Mouse (Mus musculus) liver, embryonic 13.5 days (tissue): ENCODE measurements at regions not wholly inside any gene's neighbourhood (a gene's known extent, or its start where the extent isn't known, plus 50 kb on each side); places are given as distances from the start of the nearest gene placed in this dataset.

Source experiments
- ATAC-seq: fragments of 200-750 bp; cut with Nextera tagmentation; 2 replicates; pipeline ENCODE4 v1.8.0; 2017; ENCODE audit warnings: low read depth, mild to moderate bottlenecking, moderate number of reproducible peaks, moderate library complexity
- DNase-seq: peaks from one replicate; pipeline ENCODE4 v3.0.0; 2022
- H3K27ac ChIP-seq: fragments of 300-500 bp; sonication (generic); 2 replicates; pipeline ENCODE4 v1.5.1; 2015; ENCODE audit warnings: moderate library complexity, mild to moderate bottlenecking, inconsistent platforms
- H3K27me3 ChIP-seq: fragments of 300-500 bp; sonication (generic); 2 replicates; pipeline ENCODE4 v1.6.1; 2015; ENCODE audit warnings: mild to moderate bottlenecking, inconsistent platforms
- H3K36me3 ChIP-seq: fragments of 300-500 bp; sonication (generic); 2 replicates; pipeline ENCODE4 v1.6.1; 2015; ENCODE audit warnings: mild to moderate bottlenecking, inconsistent platforms
- H3K4me1 ChIP-seq: fragments of 300-500 bp; sonication (generic); replicated peaks from 2 replicates; pipeline ENCODE4 v1.6.1; 2015; ENCODE audit warnings: inconsistent platforms
- H3K4me2 ChIP-seq: fragments of 300-500 bp; sonication (generic); 2 replicates; pipeline ENCODE4 v1.6.1; 2015; ENCODE audit warnings: inconsistent platforms, mild to moderate bottlenecking, moderate library complexity
- H3K4me3 ChIP-seq: fragments of 300-500 bp; sonication (generic); replicated peaks from 2 replicates; pipeline ENCODE4 v1.5.1; 2015; ENCODE audit warnings: mild to moderate bottlenecking, inconsistent platforms
- H3K9ac ChIP-seq: fragments of 300-500 bp; sonication (generic); 2 replicates; pipeline ENCODE4 v1.6.1; 2015; ENCODE audit warnings: mild to moderate bottlenecking, inconsistent platforms
- H3K9me3 ChIP-seq: fragments of 300-500 bp; sonication (generic); replicated peaks from 2 replicates; pipeline ENCODE4 v1.6.1; 2016; ENCODE audit warnings: inconsistent platforms
- WGBS: fragments of 180-500 bp; shearing (Covaris S2); methylation state at CpG from one replicate; pipeline ENCODE4 v1.1.7; 2015; ENCODE audit not compliant: insufficient replicate concordance; 5-methylcytosine and 5-hydroxymethylcytosine counted together

- no peak overlapping the region for H3K4me2 ChIP-seq
- DNase-seq (no peak), ATAC-seq (no peak)
- H3K27ac ChIP-seq, result no peak overlapping the region
- 62% methylated on average over 2 of the region's 2 CpGs for WGBS
- H3K27me3 ChIP-seq, result no peaks in the 10 kb centered on the region
- no peak overlapping the region for H3K9ac ChIP-seq
- H3K9me3 ChIP-seq, result no peaks in the 10 kb centered on the region
- no peak overlapping the region for H3K4me3 ChIP-seq
- H3K36me3 ChIP-seq, result no peaks in the 10 kb centered on the region
- H3K4me1 ChIP-seq, result no peaks in the 10 kb centered on the region
Measured at GRCm38 (mm10) chr14:97170841-97171240, 651.9 kb upstream of the Klhl1 start.

- H3K27ac ChIP-seq, result no peak overlapping the region
- H3K36me3 ChIP-seq, result no peaks in the 10 kb centered on the region
- DNase-seq, result no peak
- no peaks in the 10 kb centered on the region for H3K4me1 ChIP-seq
- H3K9ac ChIP-seq, result no peak overlapping the region
- H3K27me3 ChIP-seq, result no peaks in the 10 kb centered on the region
- WGBS, result 73% methylated on average over 2 of the region's 2 CpGs
- H3K4me3 ChIP-seq, result no peak overlapping the region
- no peak for ATAC-seq
- H3K9me3 ChIP-seq, result no peaks in the 10 kb centered on the region
- no peak overlapping the region for H3K4me2 ChIP-seq
Measured at GRCm38 (mm10) chr14:97165793-97166192, 646.9 kb upstream of the Klhl1 start.

- no peak overlapping the region for H3K27ac ChIP-seq
- DNase-seq, result no peak
- WGBS, result 76% methylated on average over 9 of the region's 9 CpGs
- H3K27me3 ChIP-seq, result no peaks in the 10 kb centered on the region
- no peak overlapping the region for H3K4me3 ChIP-seq
- H3K9me3 ChIP-seq, result no peaks in the 10 kb centered on the region
- no peak overlapping the region for H3K9ac ChIP-seq
- no peak overlapping the region for H3K4me2 ChIP-seq
- no peaks in the 10 kb centered on the region for H3K4me1 ChIP-seq
- ATAC-seq, result no peak
- no peaks in the 10 kb centered on the region for H3K36me3 ChIP-seq
Measured at GRCm38 (mm10) chr14:97148997-97149653, 630.2 kb upstream of the Klhl1 start.

- Histone ChIP-seq H3K4me2 (no peak overlapping the region), H3K27me3 (no peaks in the 10 kb centered on the region), H3K4me1 (no peaks in the 10 kb centered on the region), H3K9me3 (no peaks in the 10 kb centered on the region), H3K4me3 (no peak overlapping the region), H3K27ac (no peak overlapping the region), H3K36me3 (no peaks in the 10 kb centered on the region), H3K9ac (no peak overlapping the region)
- no peak for ATAC-seq
- no peak for DNase-seq
- 63% methylated on average over 8 of the region's 8 CpGs for WGBS
Measured at GRCm38 (mm10) chr14:97115918-97116635, 597.2 kb upstream of the Klhl1 start.

- no peak overlapping the region for H3K4me3 ChIP-seq
- WGBS, result 74% methylated on average over 4 of the region's 4 CpGs
- H3K27me3 ChIP-seq, result no peaks in the 10 kb centered on the region
- no peak overlapping the region for H3K27ac ChIP-seq
- no peak overlapping the region for H3K9ac ChIP-seq
- no peak overlapping the region for H3K4me2 ChIP-seq
- H3K36me3 ChIP-seq, result no peaks in the 10 kb centered on the region
- no peaks in the 10 kb centered on the region for H3K9me3 ChIP-seq
- DNase-seq, result no peak
- ATAC-seq, result no peak
- no peaks in the 10 kb centered on the region for H3K4me1 ChIP-seq
Measured at GRCm38 (mm10) chr14:97101090-97101675, 582.3 kb upstream of the Klhl1 start.

- ATAC-seq, result no peak
- 66% methylated on average over 7 of the region's 7 CpGs for WGBS
- no peak for DNase-seq
Measured at GRCm38 (mm10) chr14:97093389-97093788, 574.5 kb upstream of the Klhl1 start.

GRCm38 (mm10) chr14:97088863-97089262 is 570.0 kb upstream of the Klhl1 start:
- Histone ChIP-seq H3K36me3 (no peaks in the 10 kb centered on the region), H3K27me3 (no peaks in the 10 kb centered on the region), H3K4me1 (no peaks in the 10 kb centered on the region), H3K9ac (no peak overlapping the region), H3K4me2 (no peak overlapping the region), H3K27ac (no peak overlapping the region), H3K4me3 (no peak overlapping the region), H3K9me3 (no peaks in the 10 kb centered on the region)
- ATAC-seq (no peak), DNase-seq (no peak)
- 77% methylated on average over 4 of the region's 4 CpGs for WGBS

More at GRCm38 (mm10) chr14:97093389-97093788, 574.5 kb upstream of the Klhl1 start:
- Histone ChIP-seq H3K9ac (no peak overlapping the region), H3K9me3 (no peaks in the 10 kb centered on the region), H3K27ac (no peak overlapping the region), H3K4me1 (no peaks in the 10 kb centered on the region), H3K4me2 (no peak overlapping the region), H3K4me3 (no peak overlapping the region), H3K27me3 (no peaks in the 10 kb centered on the region), H3K36me3 (no peaks in the 10 kb centered on the region)

- Histone ChIP-seq H3K27me3 (no peaks in the 10 kb centered on the region), H3K4me2 (no peak overlapping the region), H3K4me1 (no peaks in the 10 kb centered on the region), H3K4me3 (no peak overlapping the region), H3K36me3 (no peaks in the 10 kb centered on the region), H3K27ac (no peak overlapping the region), H3K9ac (no peak overlapping the region), H3K9me3 (no peaks in the 10 kb centered on the region)
- WGBS, result 65% methylated on average over 2 of the region's 2 CpGs
- DNase-seq (no peak), ATAC-seq (no peak)
Measured at GRCm38 (mm10) chr14:97087346-97087745, 568.4 kb upstream of the Klhl1 start.

GRCm38 (mm10) chr14:97086363-97087309 is 567.7 kb upstream of the Klhl1 start:
- Histone ChIP-seq H3K9me3 (no peaks in the 10 kb centered on the region), H3K9ac (no peak overlapping the region), H3K4me1 (no peaks in the 10 kb centered on the region), H3K27me3 (no peaks in the 10 kb centered on the region), H3K36me3 (no peaks in the 10 kb centered on the region), H3K4me2 (no peak overlapping the region), H3K27ac (no peak overlapping the region), H3K4me3 (no peak overlapping the region)
- 66% methylated on average over 5 of the region's 5 CpGs for WGBS
- no peak for DNase-seq
- no peak for ATAC-seq

GRCm38 (mm10) chr14:97074808-97075207 is 555.9 kb upstream of the Klhl1 start:
- 50% methylated on average over 3 of the region's 3 CpGs for WGBS

GRCm38 (mm10) chr14:97068770-97069169 is 549.9 kb upstream of the Klhl1 start:
- no peak overlapping the region for H3K9ac ChIP-seq
- H3K4me3 ChIP-seq, result no peak overlapping the region
- no peaks in the 10 kb centered on the region for H3K27me3 ChIP-seq
- no peaks in the 10 kb centered on the region for H3K9me3 ChIP-seq
- no peak for ATAC-seq
- H3K4me1 ChIP-seq, result no peaks in the 10 kb centered on the region
- no peak overlapping the region for H3K27ac ChIP-seq
- H3K4me2 ChIP-seq, result no peak overlapping the region
- DNase-seq, result no peak
- no peaks in the 10 kb centered on the region for H3K36me3 ChIP-seq
- 49% methylated on average over 3 of the region's 3 CpGs for WGBS

More at GRCm38 (mm10) chr14:97074808-97075207, 555.9 kb upstream of the Klhl1 start:
- H3K4me3 ChIP-seq, result no peak overlapping the region
- DNase-seq (no peak), ATAC-seq (no peak)
- no peaks in the 10 kb centered on the region for H3K4me1 ChIP-seq
- H3K9me3 ChIP-seq, result no peaks in the 10 kb centered on the region
- H3K4me2 ChIP-seq, result no peak overlapping the region
- no peak overlapping the region for H3K27ac ChIP-seq
- no peaks in the 10 kb centered on the region for H3K27me3 ChIP-seq
- no peak overlapping the region for H3K9ac ChIP-seq
- H3K36me3 ChIP-seq, result no peaks in the 10 kb centered on the region
